Mouse (Mus musculus) mature B cell (primary cell): Measurements from ENCODE around the gene 4430402I18Rik.

Experiments
- in situ Hi-C: fragments of 300-500 bp; cut with MboI; formaldehyde crosslinking; loops from 2 replicates; pipeline ENCODE4 v1.14.3; 2019

Gene 4430402I18Rik

GRCm38 (mm10) chr19:28902111-28902510 lies 65.5 kb downstream of the 4430402I18Rik start:
- in situ Hi-C loops, result no loop called here

- in situ Hi-C loops, result no loop called here
Observed at GRCm38 (mm10) chr19:28900771-28901170, 66.8 kb downstream of the 4430402I18Rik start.

GRCm38 (mm10) chr19:28897497-28897896 lies 70.1 kb downstream of the 4430402I18Rik start:
- in situ Hi-C loops, result no loop called here

GRCm38 (mm10) chr19:28896639-28897038 lies 71.0 kb downstream of the 4430402I18Rik start:
- in situ Hi-C loops, result no loop called here

- in situ Hi-C loops, result no loop called here
Observed at GRCm38 (mm10) chr19:28891864-28892263, 75.7 kb downstream of the 4430402I18Rik start.

- in situ Hi-C loops, result no loop called here
Observed at GRCm38 (mm10) chr19:28891238-28891637, 76.4 kb downstream of the 4430402I18Rik start.

GRCm38 (mm10) chr19:28889251-28889650 lies 78.3 kb downstream of the 4430402I18Rik start:
- in situ Hi-C loops, result no loop called here

GRCm38 (mm10) chr19:28888496-28888895 lies 79.1 kb downstream of the 4430402I18Rik start:
- in situ Hi-C loops, result no loop called here

- in situ Hi-C loops, result no loop called here
Observed at GRCm38 (mm10) chr19:28883126-28883525, 84.5 kb downstream of the 4430402I18Rik start.

GRCm38 (mm10) chr19:28879476-28879875 lies 88.1 kb downstream of the 4430402I18Rik start:
- in situ Hi-C loops, result no loop called here

- in situ Hi-C loops, result no loop called here
Observed at GRCm38 (mm10) chr19:28870351-28870750, 97.2 kb downstream of the 4430402I18Rik start.

- in situ Hi-C loops, result no loop called here
Observed at GRCm38 (mm10) chr19:28869251-28869855, 98.2 kb downstream of the 4430402I18Rik start.

GRCm38 (mm10) chr19:28865501-28865900 lies 102.1 kb downstream of the 4430402I18Rik start:
- in situ Hi-C loops, result no loop called here

- in situ Hi-C loops, result no loop called here
Observed at GRCm38 (mm10) chr19:28864981-28865380, 102.6 kb downstream of the 4430402I18Rik start.

GRCm38 (mm10) chr19:28863626-28864025 lies 104.0 kb downstream of the 4430402I18Rik start:
- in situ Hi-C loops, result no loop called here

GRCm38 (mm10) chr19:28860246-28860645 lies 107.4 kb downstream of the 4430402I18Rik start:
- in situ Hi-C loops, result no loop called here

GRCm38 (mm10) chr19:28854831-28855230 lies 112.8 kb downstream of the 4430402I18Rik start:
- in situ Hi-C loops, result no loop called here

- in situ Hi-C loops, result no loop called here
Observed at GRCm38 (mm10) chr19:28852001-28852400, 115.6 kb downstream of the 4430402I18Rik start.

GRCm38 (mm10) chr19:28850510-28850909 lies 117.1 kb downstream of the 4430402I18Rik start:
- in situ Hi-C loops, result no loop called here

GRCm38 (mm10) chr19:28844946-28845710 lies 122.5 kb downstream of the 4430402I18Rik start:
- in situ Hi-C loops, result no loop called here
